Mouse (Mus musculus): Measurements from ENCODE around the gene F13a1. TPM values are rescaled to one million over a fixed set of nuclear protein-coding genes. Genes with fewer than 3 reads are reported as not detected.

The F13a1 gene
- polyA plus RNA-seq, 1 experiment from 2014 or later, result 10.1 TPM

GRCm38 (mm10) chr13:37025996-37026579 is 24.0 kb downstream of the F13a1 start:
- Histone ChIP-seq H3K27ac (no peak overlapping the region), H3K27me3 (no peaks in the 10 kb centered on the region), H3K36me3 (no peaks in the 10 kb centered on the region), H3K4me1 (replicated peaks) (no peaks in the 10 kb centered on the region), H3K4me2 (no peak overlapping the region), H3K4me3 (no peak overlapping the region), H3K9me3 (replicated peaks) (no peaks in the 10 kb centered on the region), H3K9ac (no peak overlapping the region)
- no peak for ATAC-seq (replicated peaks; ENCODE audit: insufficient number of reproducible peaks, insufficient read depth, low FRiP score, low read depth)
- 54% methylated on average over 4 of the region's 4 CpGs for WGBS

DNA sequence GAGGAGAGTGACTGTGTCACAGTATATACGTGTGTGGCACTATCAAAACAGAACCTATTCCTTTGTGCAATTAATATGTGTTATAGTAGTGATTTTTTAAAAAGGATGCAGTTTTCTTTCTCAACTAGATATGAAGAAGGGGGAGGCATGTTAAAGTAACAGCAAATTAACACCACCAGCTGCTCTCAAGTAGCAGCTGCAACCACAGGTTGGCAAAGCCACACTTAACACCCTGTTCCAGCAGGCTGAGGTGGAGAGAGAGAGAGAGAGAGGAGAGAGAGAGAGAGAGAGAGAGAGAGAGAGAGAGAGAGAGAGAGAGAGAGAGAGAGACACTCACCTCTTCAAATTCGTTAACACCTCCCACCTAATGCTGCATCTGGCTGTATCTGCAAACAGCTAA is 28.5 kb downstream of the F13a1 start:
- no peak for ATAC-seq (replicated peaks; ENCODE audit: insufficient number of reproducible peaks, insufficient read depth, low FRiP score, low read depth)
- Histone ChIP-seq H3K4me3 (no peak overlapping the region), H3K27me3 (no peaks in the 10 kb centered on the region), H3K9me3 (replicated peaks) (no peaks in the 10 kb centered on the region), H3K4me2 (no peak overlapping the region), H3K4me1 (replicated peaks) (no peaks in the 10 kb centered on the region), H3K27ac (no peak overlapping the region), H3K9ac (no peak overlapping the region), H3K36me3 (no peaks in the 10 kb centered on the region)
- WGBS, result 73% methylated on average over 2 of the region's 2 CpGs

DNA sequence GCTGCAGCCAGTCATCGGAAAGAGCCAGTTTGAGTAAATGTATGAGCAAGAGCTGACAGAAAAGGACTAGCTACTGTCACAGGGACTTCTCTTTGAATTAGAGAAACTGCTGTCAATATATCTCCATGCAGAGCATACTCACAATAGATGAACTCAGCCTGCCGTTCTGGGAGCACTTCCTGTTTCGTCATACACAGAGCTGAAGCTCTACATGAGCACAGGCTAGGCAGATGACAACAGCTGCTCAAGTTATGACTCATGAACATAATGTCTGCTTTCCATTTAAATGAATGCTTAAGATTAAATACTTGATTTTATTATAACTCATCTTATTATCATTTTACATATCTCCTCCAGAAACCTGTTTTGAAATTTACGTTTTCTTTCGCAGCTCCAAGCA is 39.3 kb downstream of the F13a1 start:
- Histone ChIP-seq H3K27me3 (no peaks in the 10 kb centered on the region), H3K4me2 (no peak overlapping the region), H3K36me3 (no peaks in the 10 kb centered on the region), H3K27ac (no peak overlapping the region), H3K4me1 (replicated peaks) (peaks cover 7% of the 10 kb centered on the region; the same call in 1 of the 2 replicates), H3K9ac (no peak overlapping the region), H3K9me3 (replicated peaks) (no peaks in the 10 kb centered on the region), H3K4me3 (no peak overlapping the region)
- ATAC-seq (replicated peaks; ENCODE audit: insufficient number of reproducible peaks, insufficient read depth, low FRiP score, low read depth), result no peak
- 76% methylated on average over 5 of the region's 5 CpGs for WGBS

- ATAC-seq (replicated peaks; ENCODE audit: insufficient number of reproducible peaks, insufficient read depth, low FRiP score, low read depth), result no peak
- Histone ChIP-seq H3K9ac (no peak overlapping the region), H3K27ac (no peak overlapping the region), H3K4me2 (no peak overlapping the region), H3K36me3 (no peaks in the 10 kb centered on the region), H3K27me3 (no peaks in the 10 kb centered on the region), H3K4me3 (no peak overlapping the region), H3K9me3 (replicated peaks) (no peaks in the 10 kb centered on the region), H3K4me1 (replicated peaks) (no peaks in the 10 kb centered on the region)
These were observed 43.8 kb downstream of the F13a1 start for GRCm38 (mm10) chr13:37006224-37006623.

GRCm38 (mm10) chr13:36999210-36999705 is 50.8 kb downstream of the F13a1 start:
- 71% methylated on average over 6 of the region's 6 CpGs for WGBS

DNA sequence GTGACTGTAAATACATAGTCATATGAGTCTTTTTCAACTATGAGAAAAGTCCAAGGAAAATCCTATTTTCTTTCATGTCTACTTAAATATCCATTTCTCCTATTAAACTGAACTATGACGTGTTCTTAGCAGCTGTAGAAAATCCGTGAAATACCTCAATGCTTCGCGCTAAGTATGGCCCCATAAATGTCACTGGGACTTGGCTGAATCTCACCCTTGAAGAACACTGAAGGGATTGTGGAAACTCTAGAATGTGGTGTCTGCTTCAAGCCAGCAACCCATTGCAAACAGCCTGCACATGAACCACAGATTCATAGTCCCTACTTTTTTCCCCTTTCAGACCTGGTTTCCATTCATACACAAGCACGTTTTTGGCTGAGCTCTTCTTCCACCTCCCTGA is 56.5 kb downstream of the F13a1 start:
- 80% methylated on average over 5 of the region's 5 CpGs for WGBS
- H3K4me3 ChIP-seq, result no peak overlapping the region
- no peaks in the 10 kb centered on the region for H3K9me3 ChIP-seq (replicated peaks)
- H3K27me3 ChIP-seq, result no peaks in the 10 kb centered on the region
- H3K4me2 ChIP-seq, result no peak overlapping the region
- ATAC-seq (replicated peaks; ENCODE audit: insufficient number of reproducible peaks, insufficient read depth, low FRiP score, low read depth), result no peak
- no peaks in the 10 kb centered on the region for H3K36me3 ChIP-seq
- no peaks in the 10 kb centered on the region for H3K4me1 ChIP-seq (replicated peaks)
- no peak overlapping the region for H3K9ac ChIP-seq
- H3K27ac ChIP-seq, result no peak overlapping the region

More at GRCm38 (mm10) chr13:36999210-36999705, 50.8 kb downstream of the F13a1 start:
- no peak for ATAC-seq (replicated peaks; ENCODE audit: insufficient number of reproducible peaks, insufficient read depth, low FRiP score, low read depth)
- Histone ChIP-seq H3K4me3 (no peak overlapping the region), H3K9me3 (replicated peaks) (no peaks in the 10 kb centered on the region), H3K9ac (no peak overlapping the region), H3K27me3 (no peaks in the 10 kb centered on the region), H3K4me2 (no peak overlapping the region), H3K36me3 (no peaks in the 10 kb centered on the region), H3K27ac (no peak overlapping the region), H3K4me1 (replicated peaks) (no peaks in the 10 kb centered on the region)

DNA sequence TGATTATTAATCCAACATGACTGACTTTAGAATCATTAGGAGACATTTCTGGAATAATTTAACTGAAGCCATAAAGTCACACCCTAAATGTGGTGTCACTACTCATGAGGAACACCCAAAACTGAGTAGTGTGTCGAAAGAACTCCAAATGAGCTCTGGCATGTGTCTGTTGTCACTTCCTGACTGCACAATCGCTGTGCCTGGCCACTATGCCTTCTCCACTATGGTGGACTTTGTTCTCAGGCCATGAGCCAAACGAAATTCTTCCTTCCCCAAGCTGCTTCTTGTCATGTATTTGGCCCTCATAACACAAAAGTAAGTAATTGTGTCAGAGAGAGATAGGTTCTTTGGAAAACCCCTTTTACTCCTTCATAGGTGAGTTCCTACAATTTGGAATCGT is 61.7 kb downstream of the F13a1 start:
- Histone ChIP-seq H3K27me3 (no peaks in the 10 kb centered on the region), H3K4me2 (no peak overlapping the region), H3K36me3 (no peaks in the 10 kb centered on the region), H3K9ac (no peak overlapping the region), H3K4me1 (replicated peaks) (0 out of 2 replicates have a peak, but pooled peaks cover 5% of the 10 kb centered on the region), H3K4me3 (no peak overlapping the region), H3K9me3 (replicated peaks) (no peaks in the 10 kb centered on the region), H3K27ac (no peak overlapping the region)
- no peak for ATAC-seq (replicated peaks; ENCODE audit: insufficient number of reproducible peaks, insufficient read depth, low FRiP score, low read depth)
- 58% methylated on average over 4 of the region's 4 CpGs for WGBS

DNA sequence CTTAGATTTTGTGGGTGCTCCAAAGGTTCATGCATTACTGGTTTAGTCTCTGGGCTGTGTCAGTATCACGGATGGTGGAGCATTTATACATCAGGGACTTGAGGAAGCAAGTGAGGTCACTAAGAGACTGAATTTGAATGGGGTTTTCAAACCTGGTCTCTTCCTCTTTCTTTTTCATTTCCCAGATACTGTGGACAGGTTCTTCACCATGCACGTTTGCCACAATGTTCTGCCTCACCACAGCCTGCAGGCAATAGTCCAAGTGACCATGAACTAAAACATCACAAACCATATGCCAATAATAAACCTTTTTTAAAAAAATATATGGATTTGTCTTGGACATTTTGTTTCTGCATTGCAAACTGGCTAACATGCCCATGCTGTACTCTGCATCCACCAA is 77.0 kb downstream of the F13a1 start:
- whole genome bisulfite sequencing, result 68% methylated on average over 2 of the region's 2 CpGs
- Histone ChIP-seq H3K4me1 (replicated peaks) (no peaks in the 10 kb centered on the region), H3K9ac (no peak overlapping the region)

DNA sequence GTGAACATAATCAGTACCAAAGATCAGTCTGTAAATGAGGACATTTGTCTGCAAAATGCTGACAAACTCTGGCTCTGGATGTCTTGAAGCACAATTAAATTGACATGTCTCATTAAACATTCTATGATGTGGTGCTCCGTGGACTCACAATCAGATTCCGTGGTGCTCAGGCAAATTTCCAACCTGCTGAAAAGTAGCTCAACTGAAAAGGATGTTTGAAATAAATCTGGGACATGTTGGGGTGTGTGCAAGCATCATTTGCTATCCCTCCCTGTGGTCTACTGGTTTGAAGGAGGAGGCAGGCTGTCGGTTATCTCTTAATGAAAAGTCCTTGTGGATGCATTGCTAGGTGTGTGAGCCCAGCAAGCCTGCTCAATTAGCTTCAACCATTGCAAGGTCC is 77.8 kb downstream of the F13a1 start:
- Histone ChIP-seq H3K4me1 (replicated peaks) (no peaks in the 10 kb centered on the region), H3K9me3 (replicated peaks) (no peaks in the 10 kb centered on the region), H3K36me3 (no peaks in the 10 kb centered on the region), H3K4me2 (no peak overlapping the region), H3K27me3 (no peaks in the 10 kb centered on the region), H3K27ac (no peak overlapping the region), H3K9ac (no peak overlapping the region), H3K4me3 (no peak overlapping the region)
- 76% methylated on average over 3 of the region's 3 CpGs for WGBS
- ATAC-seq (replicated peaks; ENCODE audit: insufficient number of reproducible peaks, insufficient read depth, low FRiP score, low read depth), result no peak

More for the DNA sequence above, 77.0 kb downstream of the F13a1 start:
- Histone ChIP-seq H3K36me3 (no peaks in the 10 kb centered on the region), H3K4me2 (no peak overlapping the region), H3K27me3 (no peaks in the 10 kb centered on the region), H3K27ac (no peak overlapping the region), H3K9me3 (replicated peaks) (no peaks in the 10 kb centered on the region), H3K4me3 (no peak overlapping the region)
- ATAC-seq (replicated peaks; ENCODE audit: insufficient number of reproducible peaks, insufficient read depth, low FRiP score, low read depth), result no peak

- Histone ChIP-seq H3K9ac (no peak overlapping the region), H3K27me3 (no peaks in the 10 kb centered on the region), H3K27ac (no peak overlapping the region), H3K36me3 (no peaks in the 10 kb centered on the region), H3K4me1 (replicated peaks) (no peaks in the 10 kb centered on the region), H3K4me3 (no peak overlapping the region), H3K9me3 (replicated peaks) (no peaks in the 10 kb centered on the region), H3K4me2 (no peak overlapping the region)
- no peak for ATAC-seq (replicated peaks; ENCODE audit: insufficient number of reproducible peaks, insufficient read depth, low FRiP score, low read depth)
These were observed 87.1 kb downstream of the F13a1 start for GRCm38 (mm10) chr13:36962926-36963325.

DNA sequence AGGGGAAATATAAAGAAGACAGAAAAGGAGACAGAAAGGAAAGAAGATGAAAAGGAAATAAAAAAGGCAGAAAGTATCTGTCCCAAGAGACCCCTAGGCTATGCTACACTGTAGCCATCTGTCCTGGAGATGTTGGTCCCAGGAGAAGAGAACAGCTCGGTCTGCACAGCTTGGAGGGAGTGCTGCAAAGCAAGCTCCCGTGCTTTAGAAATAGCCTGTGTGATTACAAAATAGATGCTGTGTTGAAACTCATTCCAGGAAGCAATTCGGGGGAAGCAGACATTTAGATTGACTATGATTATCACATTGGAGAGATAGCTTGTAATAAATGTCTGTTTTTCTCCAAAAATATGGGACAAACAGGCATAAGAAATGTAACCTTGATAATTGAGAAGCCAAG is 91.0 kb downstream of the F13a1 start:
- Histone ChIP-seq H3K27ac (no peak overlapping the region), H3K27me3 (no peaks in the 10 kb centered on the region), H3K4me2 (no peak overlapping the region), H3K36me3 (no peaks in the 10 kb centered on the region), H3K9ac (no peak overlapping the region), H3K4me3 (no peak overlapping the region), H3K9me3 (replicated peaks) (no peaks in the 10 kb centered on the region), H3K4me1 (replicated peaks) (no peaks in the 10 kb centered on the region)
- 64% methylated on average over 3 of the region's 3 CpGs for WGBS
- no peak for ATAC-seq (replicated peaks; ENCODE audit: insufficient number of reproducible peaks, insufficient read depth, low FRiP score, low read depth)

DNA sequence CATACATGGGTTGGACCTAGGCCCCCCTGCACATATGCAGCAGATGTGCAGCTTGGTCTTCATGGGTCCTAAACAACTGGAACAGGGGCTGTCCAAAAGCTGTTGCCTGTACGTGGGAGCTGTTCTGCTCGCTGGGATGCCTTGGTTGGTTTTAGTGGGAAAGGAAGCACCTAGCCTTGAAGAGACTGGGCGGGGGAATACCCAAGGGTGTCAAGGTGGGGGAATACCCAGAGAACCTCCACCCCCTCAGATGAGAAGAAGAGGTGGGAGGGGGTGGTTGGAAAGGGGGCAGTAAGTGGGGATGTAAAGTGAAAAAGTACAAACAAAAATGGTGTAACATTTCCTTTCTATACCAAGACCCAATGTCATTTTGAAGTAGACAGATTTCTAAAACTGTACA is 95.1 kb downstream of the F13a1 start:
- H3K4me1 ChIP-seq (replicated peaks), result no peaks in the 10 kb centered on the region
- H3K9ac ChIP-seq, result no peak overlapping the region
- no peaks in the 10 kb centered on the region for H3K9me3 ChIP-seq (replicated peaks)
- no peaks in the 10 kb centered on the region for H3K36me3 ChIP-seq
- no peak overlapping the region for H3K4me3 ChIP-seq
- no peaks in the 10 kb centered on the region for H3K27me3 ChIP-seq
- 79% methylated on average over 3 of the region's 3 CpGs for WGBS
- no peak overlapping the region for H3K27ac ChIP-seq
- no peak for ATAC-seq (replicated peaks; ENCODE audit: insufficient number of reproducible peaks, insufficient read depth, low FRiP score, low read depth)
- H3K4me2 ChIP-seq, result no peak overlapping the region

All from heart, embryonic 15.5 days (tissue).